Mouse (Mus musculus) myocyte (in vitro differentiated cells): ENCODE measurements around the gene AI597479.

ENCODE experiments used
- CEBPB ChIP-seq: IDR thresholded peaks from 2 replicates; pipeline ENCODE4 v1.6.1; 2011; ENCODE audit warnings: mild to moderate bottlenecking, moderate library complexity; ENCODE audit not compliant: poor library complexity, insufficient read depth, severe bottlenecking
- E2F4 ChIP-seq: IDR thresholded peaks from one replicate; pipeline ENCODE4 v1.6.1; 2011; ENCODE audit warnings: mild to moderate bottlenecking, control low read depth, moderate library complexity; ENCODE audit not compliant: insufficient read depth
- POLR2A ChIP-seq: IDR thresholded peaks from one replicate; pipeline ENCODE4 v1.6.1; 2011; ENCODE audit warnings: low read depth, mild to moderate bottlenecking, control low read depth, moderate library complexity; ENCODE audit not compliant: insufficient read length
- POLR2AphosphoS2 ChIP-seq: IDR thresholded peaks from one replicate; pipeline ENCODE4 v1.6.1; 2011; ENCODE audit warnings: low read depth, control low read depth; ENCODE audit not compliant: insufficient read length
- TCF12 ChIP-seq: IDR thresholded peaks from one replicate; pipeline ENCODE4 v1.6.1; 2011; ENCODE audit warnings: mild to moderate bottlenecking, control low read depth; ENCODE audit not compliant: poor library complexity, insufficient read depth, severe bottlenecking

DNA sequence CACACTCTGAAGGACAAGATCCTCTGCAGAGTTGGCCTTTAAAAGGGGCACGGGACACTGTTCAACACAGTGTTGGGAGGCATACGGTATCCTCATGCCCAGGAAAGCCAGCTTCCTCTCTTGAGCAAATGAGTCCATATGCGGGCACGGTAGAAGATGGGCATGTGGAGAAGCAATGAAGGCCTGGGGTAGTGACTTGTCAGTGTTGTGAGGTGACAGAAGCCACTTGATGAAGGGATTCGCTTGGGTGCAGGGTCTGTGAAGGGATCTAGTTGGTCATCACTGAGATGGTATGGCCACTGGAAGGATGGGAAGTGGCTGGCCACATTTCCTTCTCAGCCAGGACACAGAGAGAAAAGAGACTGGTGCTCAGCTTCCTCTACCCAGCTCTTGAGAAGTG lies 66.1 kb downstream of the AI597479 start:
- TF ChIP-seq CEBPB = no peak
- TF ChIP-seq E2F4 = no peak
- TF ChIP-seq POLR2A = no peak
- TF ChIP-seq TCF12 = no peak
- no peak for TF ChIP-seq POLR2AphosphoS2
